Mouse (Mus musculus) embryo, embryonic 10.5 days (tissue): ENCODE data around the gene Poc1b.
"Not testable (repeated sequence)": the region's sequence is repeated elsewhere in the genome, so short reads cannot be mapped to it uniquely, and the experiment has no call there.

ENCODE experiments used
- DNase-seq: peaks from one replicate; pipeline ENCODE4 v3.0.0-alpha.2; 2015; ENCODE audit warnings: low spot score

Gene Poc1b

GRCm38 (mm10) chr10:99157697-99158096 is 50.9 kb downstream of the Poc1b start:
- DNase-seq = not testable (repeated sequence)

- DNase-seq = peak; percentile 83
These were observed 55.2 kb downstream of the Poc1b start for GRCm38 (mm10) chr10:99161987-99162582.

- DNase-seq = no peak
These were observed 56.2 kb downstream of the Poc1b start for GRCm38 (mm10) chr10:99163002-99163401.

- DNase-seq = peak; percentile 82
These were observed 58.1 kb downstream of the Poc1b start for GRCm38 (mm10) chr10:99164871-99165477.

- peak; percentile 33 for DNase-seq
These were observed 59.0 kb downstream of the Poc1b start for GRCm38 (mm10) chr10:99165751-99166282.

GRCm38 (mm10) chr10:99166392-99166791 is 59.6 kb downstream of the Poc1b start:
- DNase-seq = no peak

GRCm38 (mm10) chr10:99168404-99168803 is 61.6 kb downstream of the Poc1b start:
- DNase-seq = no peak

GRCm38 (mm10) chr10:99168840-99169764 is 62.3 kb downstream of the Poc1b start:
- no peak for DNase-seq

GRCm38 (mm10) chr10:99169765-99170129 is 62.9 kb downstream of the Poc1b start:
- no peak for DNase-seq

- DNase-seq = peak; percentile 77
These were observed 65.2 kb downstream of the Poc1b start for GRCm38 (mm10) chr10:99171961-99172497.

- DNase-seq = peak; percentile 56
These were observed 66.2 kb downstream of the Poc1b start for GRCm38 (mm10) chr10:99172906-99173507.

- DNase-seq = no peak
These were observed 70.1 kb downstream of the Poc1b start for GRCm38 (mm10) chr10:99176911-99177310.

- no peak for DNase-seq
These were observed 71.3 kb downstream of the Poc1b start for GRCm38 (mm10) chr10:99178118-99178517.

- no peak for DNase-seq
These were observed 72.3 kb downstream of the Poc1b start for GRCm38 (mm10) chr10:99179122-99179521.

GRCm38 (mm10) chr10:99179566-99179965 is 72.7 kb downstream of the Poc1b start:
- no peak for DNase-seq

- DNase-seq = no peak
These were observed 74.7 kb downstream of the Poc1b start for GRCm38 (mm10) chr10:99181497-99181896.

GRCm38 (mm10) chr10:99182107-99182506 is 75.3 kb downstream of the Poc1b start:
- no peak for DNase-seq

GRCm38 (mm10) chr10:99188175-99188574 is 81.3 kb downstream of the Poc1b start:
- DNase-seq = no peak

GRCm38 (mm10) chr10:99188656-99189603 is 82.1 kb downstream of the Poc1b start:
- DNase-seq = no peak

GRCm38 (mm10) chr10:99190798-99191197 is 84.0 kb downstream of the Poc1b start:
- no peak for DNase-seq
